Mouse (Mus musculus): Measurements from ENCODE around the gene Ints11. TPM values are rescaled to one million over a fixed set of nuclear protein-coding genes. Genes with fewer than 3 reads are reported as not detected.

Gene Ints11
- polyA plus RNA-seq, 1 experiment from 2014 or later = 81.0 TPM

DNA sequence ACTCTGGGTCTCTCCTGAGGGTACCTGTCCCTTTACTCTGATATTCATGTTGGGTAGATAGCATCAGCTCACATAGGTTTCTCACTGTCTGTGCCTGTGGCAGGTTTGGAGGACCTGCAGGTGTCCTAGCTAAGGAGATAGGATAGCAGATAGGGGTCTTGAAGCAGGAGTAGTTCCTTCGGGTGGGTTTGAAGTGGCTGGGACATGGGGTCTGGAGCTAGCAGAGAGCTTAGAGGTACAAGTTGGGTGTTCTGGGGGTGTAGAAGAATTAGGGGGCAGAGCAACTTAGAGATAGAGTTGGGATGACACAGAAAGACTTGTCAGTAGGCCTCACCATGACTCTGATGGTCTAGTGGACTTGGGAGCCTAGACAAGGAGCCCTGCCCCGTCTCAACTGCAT, 20.0 kb upstream of the Ints11 start:
- Histone ChIP-seq H3K9ac (no peak overlapping the region), H3K4me2 (peak overlapping the region; percentile 89; the same call in 1 of the 2 replicates), H3K9me3 (no peaks in the 10 kb centered on the region)

GRCm38 (mm10) chr4:155849792-155850451, 19.4 kb upstream of the Ints11 start:
- H3K4me2 ChIP-seq = no peak overlapping the region
- H3K4me1 ChIP-seq = peaks cover 27% of the 10 kb centered on the region
- no peaks in the 10 kb centered on the region for H3K9me3 ChIP-seq
- H3K9ac ChIP-seq = no peak overlapping the region
- no peak for ATAC-seq (ENCODE audit: insufficient number of reproducible peaks, insufficient read depth, low FRiP score, low TSS enrichment, low read depth)
- peaks cover 15% of the 10 kb centered on the region for H3K36me3 ChIP-seq
- no peaks in the 10 kb centered on the region for H3K27me3 ChIP-seq
- no peak overlapping the region for H3K4me3 ChIP-seq
- WGBS = 91% methylated on average over 3 of the region's 3 CpGs
- no peak overlapping the region for H3K27ac ChIP-seq

More for the DNA sequence above, 20.0 kb upstream of the Ints11 start:
- peaks cover 27% of the 10 kb centered on the region for H3K4me1 ChIP-seq
- H3K36me3 ChIP-seq = peaks cover 10% of the 10 kb centered on the region
- H3K27me3 ChIP-seq = no peaks in the 10 kb centered on the region
- H3K4me3 ChIP-seq = no peak overlapping the region
- WGBS = 87% methylated on average over 2 of the region's 2 CpGs
- no peak overlapping the region for H3K27ac ChIP-seq
- no peak for ATAC-seq (ENCODE audit: insufficient number of reproducible peaks, insufficient read depth, low FRiP score, low TSS enrichment, low read depth)

GRCm38 (mm10) chr4:155851368-155851767, 18.0 kb upstream of the Ints11 start:
- no peak overlapping the region for H3K9ac ChIP-seq
- no peaks in the 10 kb centered on the region for H3K27me3 ChIP-seq
- H3K27ac ChIP-seq = no peak overlapping the region
- H3K4me1 ChIP-seq = peaks cover 27% of the 10 kb centered on the region
- no peak overlapping the region for H3K4me2 ChIP-seq
- peaks cover 30% of the 10 kb centered on the region for H3K36me3 ChIP-seq
- no peak for ATAC-seq (ENCODE audit: insufficient number of reproducible peaks, insufficient read depth, low FRiP score, low TSS enrichment, low read depth)
- 88% methylated on average over 3 of the region's 3 CpGs for WGBS
- no peaks in the 10 kb centered on the region for H3K9me3 ChIP-seq
- H3K4me3 ChIP-seq = no peak overlapping the region

GRCm38 (mm10) chr4:155851951-155852411, 17.4 kb upstream of the Ints11 start:
- Histone ChIP-seq H3K27ac (no peak overlapping the region), H3K9me3 (no peaks in the 10 kb centered on the region), H3K9ac (no peak overlapping the region), H3K36me3 (peaks cover 36% of the 10 kb centered on the region), H3K27me3 (no peaks in the 10 kb centered on the region), H3K4me3 (no peak overlapping the region), H3K4me1 (peaks cover 21% of the 10 kb centered on the region), H3K4me2 (no peak overlapping the region)
- 63% methylated on average over 2 of the region's 2 CpGs for WGBS
- no peak for ATAC-seq (ENCODE audit: insufficient number of reproducible peaks, insufficient read depth, low FRiP score, low TSS enrichment, low read depth)

- no peak overlapping the region for H3K4me3 ChIP-seq
- no peaks in the 10 kb centered on the region for H3K9me3 ChIP-seq
- H3K9ac ChIP-seq = no peak overlapping the region
- H3K4me2 ChIP-seq = no peak overlapping the region
- no peaks in the 10 kb centered on the region for H3K27me3 ChIP-seq
- H3K27ac ChIP-seq = no peak overlapping the region
- ATAC-seq (ENCODE audit: insufficient number of reproducible peaks, insufficient read depth, low FRiP score, low TSS enrichment, low read depth) = no peak
- peaks cover 13% of the 10 kb centered on the region for H3K4me1 ChIP-seq
- H3K36me3 ChIP-seq = peaks cover 50% of the 10 kb centered on the region
- 92% methylated on average over 9 of the region's 9 CpGs for WGBS
Observed at GRCm38 (mm10) chr4:155853421-155853820, 15.9 kb upstream of the Ints11 start.

GRCm38 (mm10) chr4:155854991-155855390, 14.4 kb upstream of the Ints11 start:
- Histone ChIP-seq H3K4me3 (no peak overlapping the region), H3K36me3 (peaks cover 61% of the 10 kb centered on the region), H3K9ac (no peak overlapping the region), H3K4me2 (no peak overlapping the region), H3K27ac (no peak overlapping the region), H3K27me3 (no peaks in the 10 kb centered on the region), H3K4me1 (no peaks in the 10 kb centered on the region), H3K9me3 (no peaks in the 10 kb centered on the region)
- WGBS = 95% methylated on average over 12 of the region's 12 CpGs
- ATAC-seq (ENCODE audit: insufficient number of reproducible peaks, insufficient read depth, low FRiP score, low TSS enrichment, low read depth) = no peak

- H3K36me3 ChIP-seq = peaks cover 72% of the 10 kb centered on the region
- no peak for ATAC-seq (ENCODE audit: insufficient number of reproducible peaks, insufficient read depth, low FRiP score, low TSS enrichment, low read depth)
- 90% methylated on average over 12 of the region's 12 CpGs for WGBS
Observed at GRCm38 (mm10) chr4:155856071-155856470, 13.3 kb upstream of the Ints11 start.

DNA sequence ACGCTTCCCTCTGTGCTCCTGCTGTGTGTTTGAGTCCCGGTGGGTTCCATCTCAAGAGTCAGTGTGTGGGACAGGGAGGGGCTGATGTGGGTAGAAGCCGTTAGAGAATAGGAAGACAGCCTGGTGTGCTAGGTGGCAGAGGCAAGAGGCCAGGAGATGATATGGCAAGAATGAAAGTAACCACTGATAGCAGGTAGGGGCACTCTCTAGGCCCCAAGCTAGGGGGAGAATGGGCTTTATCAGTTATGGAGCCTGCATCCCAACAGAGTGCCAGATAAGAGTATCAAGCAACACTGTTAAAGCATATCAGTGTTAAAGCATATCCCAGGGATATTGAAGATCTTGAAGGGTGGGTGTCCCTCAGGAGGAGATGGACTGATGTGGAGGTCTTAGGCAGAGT, 12.5 kb upstream of the Ints11 start:
- no peak overlapping the region for H3K4me2 ChIP-seq
- no peaks in the 10 kb centered on the region for H3K27me3 ChIP-seq
- no peak overlapping the region for H3K4me3 ChIP-seq
- peaks cover 76% of the 10 kb centered on the region for H3K36me3 ChIP-seq
- H3K4me1 ChIP-seq = no peaks in the 10 kb centered on the region
- H3K27ac ChIP-seq = no peak overlapping the region
- H3K9me3 ChIP-seq = no peaks in the 10 kb centered on the region
- no peak for ATAC-seq (ENCODE audit: insufficient number of reproducible peaks, insufficient read depth, low FRiP score, low TSS enrichment, low read depth)
- no peak overlapping the region for H3K9ac ChIP-seq
- WGBS = 95% methylated on average over 3 of the region's 3 CpGs

More at GRCm38 (mm10) chr4:155856071-155856470, 13.3 kb upstream of the Ints11 start:
- Histone ChIP-seq H3K4me3 (no peak overlapping the region), H3K4me1 (no peaks in the 10 kb centered on the region), H3K9me3 (no peaks in the 10 kb centered on the region), H3K9ac (no peak overlapping the region), H3K27me3 (no peaks in the 10 kb centered on the region), H3K4me2 (no peak overlapping the region), H3K27ac (no peak overlapping the region)

GRCm38 (mm10) chr4:155859318-155859717, 10.0 kb upstream of the Ints11 start:
- WGBS = 16% methylated on average over 13 of the region's 13 CpGs
- no peak overlapping the region for H3K4me2 ChIP-seq
- H3K4me3 ChIP-seq = no peak overlapping the region
- no peak overlapping the region for H3K27ac ChIP-seq
- no peaks in the 10 kb centered on the region for H3K4me1 ChIP-seq
- peaks cover 66% of the 10 kb centered on the region for H3K36me3 ChIP-seq
- H3K9ac ChIP-seq = no peak overlapping the region
- H3K9me3 ChIP-seq = no peaks in the 10 kb centered on the region
- no peaks in the 10 kb centered on the region for H3K27me3 ChIP-seq
- peak; percentile 38; the same call in 1 of the 2 replicates for ATAC-seq (ENCODE audit: insufficient number of reproducible peaks, insufficient read depth, low FRiP score, low TSS enrichment, low read depth)

- H3K4me3 ChIP-seq = no peak overlapping the region
- WGBS = 89% methylated on average over 7 of the region's 7 CpGs
- H3K36me3 ChIP-seq = peaks cover 64% of the 10 kb centered on the region
- H3K27me3 ChIP-seq = no peaks in the 10 kb centered on the region
- no peaks in the 10 kb centered on the region for H3K9me3 ChIP-seq
- no peak for ATAC-seq (ENCODE audit: insufficient number of reproducible peaks, insufficient read depth, low FRiP score, low TSS enrichment, low read depth)
- no peak overlapping the region for H3K27ac ChIP-seq
- no peaks in the 10 kb centered on the region for H3K4me1 ChIP-seq
- no peak overlapping the region for H3K9ac ChIP-seq
- no peak overlapping the region for H3K4me2 ChIP-seq
Observed at GRCm38 (mm10) chr4:155861787-155862186, 7.6 kb upstream of the Ints11 start.

- Histone ChIP-seq H3K4me2 (no peak within 1 kb of the TSS), H3K9ac (no peak within 1 kb of the TSS), H3K4me3 (no peak within 1 kb of the TSS), H3K9me3 (no peaks in the 10 kb centered on the region), H3K4me1 (peaks cover under 1% of the 10 kb centered on the region; the same call in 1 of the 2 replicates), H3K36me3 (peaks cover 55% of the 10 kb centered on the region), H3K27ac (no peak within 1 kb of the TSS), H3K27me3 (no peaks in the 10 kb centered on the region)
- WGBS = 75% methylated on average over 5 of the region's 5 CpGs
- ATAC-seq (ENCODE audit: insufficient number of reproducible peaks, insufficient read depth, low FRiP score, low TSS enrichment, low read depth) = no peak
Observed at GRCm38 (mm10) chr4:155863001-155863400, 6.3 kb upstream of the Ints11 start, which contains the start of gene Tas1r3. Gene Tas1r3 (minus strand): TSS chr4:155863362.

GRCm38 (mm10) chr4:155868614-155869298, 590 bp upstream of the Ints11 start:
- Histone ChIP-seq H3K27ac (no peak overlapping the region; the same call in 1 of the 2 replicates), H3K4me2 (peak overlapping the region; percentile 98), H3K27me3 (no peaks in the 10 kb centered on the region), H3K9ac (peak overlapping the region; percentile 79), H3K4me1 (peaks cover 27% of the 10 kb centered on the region), H3K9me3 (no peaks in the 10 kb centered on the region), H3K4me3 (peak overlapping the region; percentile 79), H3K36me3 (peaks cover 52% of the 10 kb centered on the region)
- ATAC-seq (ENCODE audit: insufficient number of reproducible peaks, insufficient read depth, low FRiP score, low TSS enrichment, low read depth) = peak; percentile 45
- 9% methylated on average over 22 of the region's 22 CpGs for WGBS
